Mouse (Mus musculus) embryonic stem cell, embryonic (primary cell): Measurements from ENCODE around the gene Hapln3.

Experiments used
- CTCF ChIA-PET, 4 experiments: fragments of 300-600 bp in 2 of 4; fragments of 350-600 bp in 2 of 4; sonication (Branson Sonifier 250); formaldehyde crosslinking; loops; one replicate each; lab custom pipeline; 2022; ENCODE audit warnings: inconsistent platforms in 2 of 4; lab: Charles Lee
- POLR2A ChIA-PET, 4 experiments: fragments of 300-600 bp in 2 of 4; fragments of 350-600 bp in 2 of 4; sonication (Branson Sonifier 250); formaldehyde crosslinking; loops; one replicate each; lab custom pipeline; 2022; ENCODE audit warnings: antibody characterized with exemption in 4 of 4, inconsistent platforms in 1 of 4; lab: Charles Lee

Gene Hapln3

DNA sequence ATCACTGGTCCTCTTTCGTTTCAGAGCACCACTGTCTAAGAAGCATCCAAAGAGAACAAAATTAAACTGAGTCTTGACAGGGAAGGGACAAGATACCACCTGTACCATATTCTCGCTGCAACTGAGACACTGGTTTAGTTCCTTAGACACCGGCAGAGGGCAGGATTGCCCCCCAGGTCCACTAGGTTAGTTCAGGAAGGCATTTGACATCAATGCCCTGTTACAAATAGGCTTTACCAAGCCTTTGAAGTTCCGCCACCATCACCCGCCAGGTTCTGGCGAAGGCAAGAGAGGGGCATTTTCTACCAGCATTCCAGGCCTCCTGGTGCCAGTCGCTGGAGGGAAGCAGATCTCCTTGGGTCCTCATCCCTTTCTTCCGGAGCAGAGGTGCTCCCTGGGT is 935 bp downstream of the Hapln3 start:
- CTCF ChIA-PET, result interaction anchor here in 3 of 4 experiments (0.9 to 2.8 kb wide), 10 partner anchors 9 to 219 kb away, joined by 3 to 12 read pairs (median 4); no protein-coding TSS in a partner anchor
- POLR2A ChIA-PET, result interaction anchor here in 2 of 4 experiments (1.0 to 3.5 kb wide), 9 partner anchors 9 to 336 kb away, joined by 3 to 14 read pairs (median 4); partner anchors contain the start of genes Mfge8 (in 1 of the 2) and Polg (in 1 of the 2)

DNA sequence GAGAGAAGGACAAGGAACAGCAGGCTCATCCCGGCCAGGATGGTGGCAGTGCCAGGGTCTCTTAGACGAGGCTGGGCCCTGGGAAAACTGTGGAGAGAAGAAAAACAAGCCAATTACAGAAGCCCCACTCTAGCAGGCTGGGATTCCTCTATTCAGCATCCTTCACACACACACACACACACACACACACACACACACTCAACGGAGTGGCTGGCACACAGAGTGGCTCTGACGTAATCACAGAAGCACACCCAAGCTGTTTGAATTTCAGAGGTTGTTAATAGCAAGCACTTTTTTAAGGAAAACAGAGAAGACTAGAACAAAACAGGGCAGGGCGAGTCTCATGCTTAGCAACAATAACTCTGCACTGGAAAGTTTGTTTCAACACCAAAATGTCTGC is 7.4 kb downstream of the Hapln3 start:
- CTCF ChIA-PET, result no interaction called here
- POLR2A ChIA-PET, result interaction anchor here in 1 of 4 experiments (0.6 kb wide), 1 partner anchor 211 kb away, joined by 3 read pairs; no protein-coding TSS in a partner anchor

DNA sequence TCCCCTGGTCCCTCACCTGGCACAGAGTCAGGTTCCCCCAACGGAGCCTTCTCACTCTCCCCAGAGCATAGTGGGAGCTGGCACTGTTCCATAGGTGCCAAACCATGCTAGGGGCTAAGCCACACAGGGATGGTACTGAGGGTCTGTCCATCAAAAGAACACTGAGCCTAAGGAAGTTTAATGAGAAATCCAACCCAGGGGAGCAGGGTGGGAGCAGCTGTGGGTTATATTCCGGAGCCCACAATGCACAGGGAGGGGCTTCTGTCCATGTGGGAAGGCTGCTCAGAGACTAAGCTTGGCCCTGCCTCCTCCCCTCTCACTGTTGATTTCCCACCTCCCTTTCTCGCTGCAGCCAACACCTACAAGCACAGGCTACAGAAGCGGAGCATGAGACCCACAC is 17.0 kb downstream of the Hapln3 start:
- ChIA-PET CTCF (no interaction called here), POLR2A (no interaction called here)

DNA sequence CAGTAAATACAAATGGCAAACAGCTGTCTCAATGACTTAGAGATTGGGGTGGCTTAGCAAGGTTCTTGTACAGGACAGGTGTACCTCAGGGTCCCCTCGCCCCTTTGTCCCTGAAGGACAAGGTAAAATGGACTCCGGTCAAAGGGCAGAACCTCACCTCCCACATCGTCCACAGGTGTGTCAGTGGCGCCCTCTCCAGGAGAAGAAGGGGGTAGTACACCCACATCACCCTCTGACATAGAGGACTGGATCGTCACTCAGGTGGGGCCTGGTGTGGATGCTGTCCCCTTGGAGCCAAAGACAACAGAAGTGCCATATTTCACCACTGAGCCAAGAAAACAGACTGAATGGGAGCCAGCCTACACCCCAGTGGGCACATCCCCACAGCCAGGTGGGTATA is 34.3 kb downstream of the Hapln3 start:
- ChIA-PET CTCF (interaction anchor here in 2 of 4 experiments (0.5 to 1.0 kb wide), 3 partner anchors 38 to 977 kb away, joined by 3 read pairs; no protein-coding TSS in a partner anchor), POLR2A (interaction anchor here in 1 of 4 experiments (0.6 kb wide), 1 partner anchor 366 kb away, joined by 7 read pairs; no protein-coding TSS in a partner anchor)

DNA sequence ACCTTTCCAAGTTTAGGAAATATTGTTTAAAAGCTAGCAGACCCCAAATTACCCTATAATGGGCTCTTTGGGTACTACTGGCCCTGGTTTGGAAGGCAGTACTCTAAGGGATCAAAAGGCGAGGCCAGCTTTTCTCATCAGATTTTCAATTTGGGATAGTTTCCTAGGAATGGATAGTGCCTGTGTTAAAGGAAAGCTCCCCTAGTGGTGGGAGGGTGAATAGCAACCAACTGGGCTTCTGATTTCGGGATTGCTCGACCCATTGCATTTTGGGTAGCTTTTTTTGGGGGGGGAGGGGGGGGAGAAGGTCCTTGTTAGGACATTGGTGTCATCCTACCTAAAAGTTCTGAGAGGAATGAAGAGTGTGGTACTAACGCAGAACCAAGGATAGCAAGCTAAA is 41.7 kb downstream of the Hapln3 start:
- ChIA-PET POLR2A (interaction anchor here in 3 of 4 experiments (0.6 to 1.3 kb wide), 25 partner anchors 8 to 1442 kb away, joined by 3 to 7 read pairs (median 4); partner anchors contain the start of genes Aen (in 1 of the 3), Hapln3 (in 1 of the 3) and Mesp2 (in 1 of the 3)), CTCF (interaction anchor here (0.5 to 2.2 kb wide), 106 partner anchors 8 to 863 kb away, joined by 3 to 18 read pairs (median 4); partner anchors contain the start of genes Hapln3 (in 2 of the 4), Acan (in 1 of the 4), Aen (in 1 of the 4) and Det1 (in 1 of the 4))

DNA sequence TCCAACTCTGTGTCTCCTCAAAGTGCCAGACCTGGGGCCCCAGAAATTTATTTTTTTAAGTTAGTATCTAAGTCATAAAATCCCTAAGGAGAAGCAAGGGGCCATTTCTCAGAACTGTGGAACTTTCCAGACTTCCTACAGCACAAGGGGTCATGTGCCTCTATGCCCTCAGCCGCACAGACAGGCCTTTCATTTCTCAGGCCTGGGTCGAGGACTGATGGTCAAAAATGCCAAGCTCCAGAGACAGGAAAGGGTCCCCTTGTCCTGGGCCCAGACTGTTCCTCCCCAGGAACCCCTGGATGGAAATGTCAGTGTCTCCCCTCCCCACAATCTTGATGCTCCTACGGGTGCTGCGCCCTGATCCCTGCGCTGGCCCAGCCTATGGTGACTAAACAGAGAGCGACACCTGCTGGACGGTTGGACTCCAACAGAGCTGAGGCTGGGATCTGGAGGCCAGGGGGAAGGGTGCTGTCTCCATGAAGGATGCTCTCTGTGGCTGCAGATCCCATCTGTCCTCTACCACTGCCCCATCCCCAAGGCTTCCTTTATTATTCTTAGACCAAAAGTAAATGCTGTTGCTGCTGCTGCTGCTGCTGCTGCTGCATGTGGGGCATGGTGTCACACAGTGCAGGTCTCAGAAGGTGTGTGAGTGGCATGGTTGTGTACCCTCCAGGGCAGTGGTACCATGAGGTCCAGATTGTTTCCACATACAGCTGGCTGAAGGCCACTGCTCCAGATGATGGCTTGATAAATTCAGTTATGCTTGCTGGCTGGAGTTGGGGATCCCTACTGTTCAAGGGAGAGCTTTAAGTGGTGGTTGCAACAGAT is 50.0 kb downstream of the Hapln3 start:
- ChIA-PET POLR2A (interaction anchor here in 2 of 4 experiments (0.7 to 1.0 kb wide), 2 partner anchors 8 to 17 kb away, joined by 3 to 6 read pairs; no protein-coding TSS in a partner anchor), CTCF (interaction anchor here (0.6 to 4.1 kb wide), 50 partner anchors 8 to 1495 kb away, joined by 3 to 45 read pairs (median 4); partner anchors contain the start of genes Acan (in 1 of the 4) and Aen (in 1 of the 4))

DNA sequence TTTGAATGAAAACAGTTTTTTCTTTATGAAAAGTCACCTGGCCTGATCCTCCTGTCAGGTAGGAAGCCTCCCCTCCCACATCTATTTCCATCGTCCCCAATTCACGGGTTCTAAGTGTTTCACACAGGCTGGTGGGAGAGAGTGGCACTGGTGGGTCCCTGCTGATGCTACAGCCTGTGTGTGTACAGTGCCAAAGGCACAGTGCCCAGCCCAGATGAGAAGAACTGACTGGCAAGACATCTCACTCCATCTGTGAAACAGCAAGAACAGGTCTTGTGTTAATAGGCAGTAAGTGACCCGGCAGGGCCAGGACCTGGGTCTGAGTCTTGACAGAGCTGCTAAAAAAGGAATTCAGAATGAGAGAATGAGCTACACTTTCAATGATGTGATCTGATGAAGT is 51.6 kb downstream of the Hapln3 start:
- POLR2A ChIA-PET, result interaction anchor here in 1 of 4 experiments (1.4 kb wide), 1 partner anchor 153 kb away, joined by 3 read pairs; no protein-coding TSS in a partner anchor
- CTCF ChIA-PET, result interaction anchor here (0.5 to 4.1 kb wide), 7 partner anchors 9 to 1727 kb away, joined by 3 to 45 read pairs (median 5); no protein-coding TSS in a partner anchor

DNA sequence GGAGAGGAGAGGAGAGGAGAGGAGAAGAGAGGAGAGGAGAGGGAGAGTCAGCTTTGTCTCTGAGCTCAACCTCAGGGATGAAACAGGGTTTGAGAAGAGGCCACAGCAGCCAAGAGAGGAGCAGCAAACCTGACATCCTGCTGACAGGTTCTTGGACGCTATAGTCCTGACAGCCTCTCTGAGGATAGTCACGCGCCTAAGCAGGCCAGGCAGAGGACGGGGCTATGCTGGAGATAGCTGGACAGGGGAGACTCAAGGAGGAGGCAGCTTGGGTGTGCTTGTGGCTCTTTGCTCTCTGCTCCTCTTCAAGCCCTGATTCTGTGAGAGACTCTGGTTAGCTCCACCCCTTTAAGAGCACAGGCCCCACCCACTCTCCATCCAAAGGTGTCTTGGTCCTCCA is 62.6 kb downstream of the Hapln3 start:
- POLR2A ChIA-PET, result interaction anchor here in 3 of 4 experiments (0.7 to 2.4 kb wide), 3 partner anchors 8 to 172 kb away, joined by 3 to 11 read pairs (median 5); partner anchors contain the start of gene Aen (in 1 of the 3)
- CTCF ChIA-PET, result interaction anchor here (0.5 to 2.1 kb wide), 10 partner anchors 9 to 278 kb away, joined by 3 to 9 read pairs (median 5); no protein-coding TSS in a partner anchor

DNA sequence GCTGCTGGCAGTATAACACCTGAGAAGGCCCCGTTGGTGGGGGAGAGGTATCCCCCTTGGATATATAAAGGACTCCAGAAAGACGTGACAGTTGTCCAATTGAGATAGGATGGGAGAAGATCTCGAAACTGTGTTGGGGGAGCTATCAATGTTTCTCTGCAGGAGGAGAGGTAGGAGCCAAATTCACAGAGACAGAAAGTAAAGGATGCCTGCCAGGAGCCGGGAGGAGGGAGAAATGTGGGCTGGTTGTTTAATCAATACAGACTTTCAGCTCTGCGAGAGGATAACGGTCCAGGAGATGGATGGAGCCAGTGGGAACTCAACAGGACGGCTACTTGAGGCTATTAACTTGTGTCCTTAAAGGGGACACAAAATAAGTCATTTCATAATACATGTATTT is 63.4 kb downstream of the Hapln3 start:
- ChIA-PET CTCF (interaction anchor here (0.8 to 2.1 kb wide), 9 partner anchors 9 to 19 kb away, joined by 3 to 9 read pairs (median 5); no protein-coding TSS in a partner anchor), POLR2A (interaction anchor here in 2 of 4 experiments (0.6 to 2.4 kb wide), 2 partner anchors 133 to 171 kb away, joined by 4 to 11 read pairs; partner anchors contain the start of gene Aen (in 1 of the 2))
